Mouse (Mus musculus) midbrain, postnatal 0 days (tissue): ENCODE measurements around the gene Tiam1. TPM values are rescaled to one million over a fixed set of nuclear protein-coding genes. Genes with fewer than 3 reads are reported as not detected.

ENCODE experiments used
- ATAC-seq: fragments of 200-750 bp; cut with Nextera tagmentation; 2 replicates; pipeline ENCODE4 v1.8.0; 2017; ENCODE audit warnings: moderate number of reproducible peaks, mild to moderate bottlenecking, moderate TSS enrichment, moderate library complexity; ENCODE audit not compliant: low FRiP score
- DNase-seq: peaks from one replicate; pipeline ENCODE4 v3.0.0-alpha.2; 2015; ENCODE audit warnings: low spot score
- H3K27ac ChIP-seq: fragments of 300-500 bp; sonication (generic); 2 replicates; pipeline ENCODE4 v1.5.1; 2014; ENCODE audit warnings: low read depth, mild to moderate bottlenecking, low read length, mixed read lengths
- H3K27me3 ChIP-seq: fragments of 300-500 bp; sonication (generic); 2 replicates; pipeline ENCODE4 v1.6.1; 2014; ENCODE audit warnings: low read length, control low read depth, mixed read lengths; ENCODE audit not compliant: insufficient read depth
- H3K36me3 ChIP-seq: fragments of 300-500 bp; sonication (generic); 2 replicates; pipeline ENCODE4 v1.6.1; 2014; ENCODE audit warnings: low read length, control low read depth, mixed read lengths; ENCODE audit not compliant: insufficient read depth
- H3K4me1 ChIP-seq: fragments of 300-500 bp; sonication (generic); 2 replicates; pipeline ENCODE4 v1.6.1; 2014; ENCODE audit warnings: mild to moderate bottlenecking, control low read depth, antibody characterized with exemption, low read length, mixed read lengths; ENCODE audit not compliant: insufficient read depth
- H3K4me2 ChIP-seq: fragments of 300-500 bp; sonication (generic); 2 replicates; pipeline ENCODE4 v1.6.1; 2014; ENCODE audit warnings: low read depth, mild to moderate bottlenecking, low read length, mixed read lengths; ENCODE audit not compliant: poor library complexity, severe bottlenecking
- H3K4me3 ChIP-seq: fragments of 300-500 bp; sonication (generic); 2 replicates; pipeline ENCODE4 v1.5.1; 2014; ENCODE audit warnings: low read depth, mild to moderate bottlenecking, low read length, moderate library complexity
- H3K9ac ChIP-seq: fragments of 300-500 bp; sonication (generic); replicated peaks from 2 replicates; pipeline ENCODE4 v1.6.1; 2014; ENCODE audit warnings: mild to moderate bottlenecking, low read length, moderate library complexity, mixed read lengths; ENCODE audit not compliant: poor library complexity, severe bottlenecking
- H3K9me3 ChIP-seq: fragments of 300-500 bp; sonication (generic); 2 replicates; pipeline ENCODE4 v1.6.1; 2016; ENCODE audit warnings: low read length, control low read depth
- CTCF ChIP-seq: IDR thresholded peaks from 2 replicates; pipeline ENCODE4 v1.5.1; 2016; ENCODE audit warnings: antibody characterized with exemption, mild to moderate bottlenecking
- WGBS: fragments of 180-500 bp; shearing (Covaris S2); extraction: QIAGEN DNeasy Blood & Tissue Kit; methylation state at CpG from one replicate; pipeline ENCODE4 v1.1.7; 2014; 5-methylcytosine and 5-hydroxymethylcytosine counted together
- polyA plus RNA-seq: library from polyadenylated mRNA; unstranded; fragments of >200 nt; fragmentation: Nextera tagmentation; extraction: Ambion mirVana; gene quantifications from 2 replicates; pipeline ENCODE4 v1.2.1, GENCODE M21; 2015
- total RNA-seq: library from RNA; depleted of rRNA; stranded (reverse); fragments of >200 nt; gene quantifications from 2 replicates; pipeline ENCODE4 v1.2.3, GENCODE M21; 2014

Gene Tiam1
- total and polyA plus RNA-seq, 2 experiments from 2014 or later = 17.6 to 26.9 TPM

DNA sequence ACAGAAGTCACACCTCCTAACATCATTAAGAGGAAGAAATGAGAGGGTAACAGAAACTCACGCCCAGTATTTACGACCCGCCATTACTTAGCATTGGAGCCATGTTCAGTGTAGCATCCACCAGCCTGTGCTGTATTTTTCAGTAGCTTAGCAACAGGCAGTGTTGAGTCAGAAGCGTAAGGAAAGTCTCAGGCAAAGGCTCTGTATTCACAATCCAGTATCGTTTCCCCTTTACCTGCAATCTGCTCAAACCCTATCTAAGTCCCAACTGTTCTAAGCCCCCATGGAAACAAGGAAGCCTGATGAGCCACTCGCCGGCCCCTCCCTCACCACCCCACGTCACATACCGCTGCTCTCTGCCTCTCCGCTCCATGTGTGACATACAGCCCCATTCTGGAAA, 100.7 kb downstream of the Tiam1 start:
- H3K4me3 ChIP-seq = no peak overlapping the region

DNA sequence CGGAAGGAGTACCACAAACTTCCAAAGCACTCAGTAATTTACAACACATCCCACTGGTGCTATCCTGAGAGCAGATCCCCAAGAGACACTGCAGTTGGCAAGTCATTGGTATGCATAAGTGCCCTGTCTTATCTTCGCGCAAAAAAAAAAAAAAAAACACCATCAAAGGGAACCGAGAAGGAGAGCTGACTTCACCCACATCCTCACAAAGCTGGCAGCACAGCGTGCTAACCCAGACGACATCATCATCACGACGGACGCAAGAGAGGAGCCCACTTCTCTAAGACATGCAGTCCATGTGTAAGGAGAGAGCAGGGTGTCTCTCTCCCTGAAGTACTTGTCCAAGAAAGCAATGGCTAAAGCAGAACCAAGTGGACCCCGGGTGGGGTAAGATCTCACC, 101.2 kb downstream of the Tiam1 start:
- H3K27me3 ChIP-seq = no peaks in the 10 kb centered on the region
- WGBS = 69% methylated on average over 10 of the region's 10 CpGs
- no peaks in the 10 kb centered on the region for H3K36me3 ChIP-seq
- no peak for DNase-seq
- peaks cover 5% of the 10 kb centered on the region; the same call in 1 of the 2 replicates for H3K4me1 ChIP-seq
- no peaks in the 10 kb centered on the region for H3K9me3 ChIP-seq
- H3K27ac ChIP-seq = no peak overlapping the region
- no peak for TF ChIP-seq CTCF
- H3K4me2 ChIP-seq = no peak overlapping the region
- H3K4me3 ChIP-seq = no peak overlapping the region
- H3K9ac ChIP-seq = no peak overlapping the region
- no peak for ATAC-seq

More for the DNA sequence above, 100.7 kb downstream of the Tiam1 start:
- no peaks in the 10 kb centered on the region for H3K36me3 ChIP-seq
- H3K9me3 ChIP-seq = no peaks in the 10 kb centered on the region
- no peaks in the 10 kb centered on the region for H3K27me3 ChIP-seq
- H3K4me1 ChIP-seq = peaks cover 5% of the 10 kb centered on the region; the same call in 1 of the 2 replicates
- no peak overlapping the region for H3K27ac ChIP-seq
- ATAC-seq (0 out of 2 replicates have a peak, but pooled peaks have one; percentile 52), DNase-seq (no peak)
- no peak overlapping the region for H3K4me2 ChIP-seq
- no peak overlapping the region for H3K9ac ChIP-seq
- 84% methylated on average over 10 of the region's 10 CpGs for WGBS
- TF ChIP-seq CTCF = no peak

DNA sequence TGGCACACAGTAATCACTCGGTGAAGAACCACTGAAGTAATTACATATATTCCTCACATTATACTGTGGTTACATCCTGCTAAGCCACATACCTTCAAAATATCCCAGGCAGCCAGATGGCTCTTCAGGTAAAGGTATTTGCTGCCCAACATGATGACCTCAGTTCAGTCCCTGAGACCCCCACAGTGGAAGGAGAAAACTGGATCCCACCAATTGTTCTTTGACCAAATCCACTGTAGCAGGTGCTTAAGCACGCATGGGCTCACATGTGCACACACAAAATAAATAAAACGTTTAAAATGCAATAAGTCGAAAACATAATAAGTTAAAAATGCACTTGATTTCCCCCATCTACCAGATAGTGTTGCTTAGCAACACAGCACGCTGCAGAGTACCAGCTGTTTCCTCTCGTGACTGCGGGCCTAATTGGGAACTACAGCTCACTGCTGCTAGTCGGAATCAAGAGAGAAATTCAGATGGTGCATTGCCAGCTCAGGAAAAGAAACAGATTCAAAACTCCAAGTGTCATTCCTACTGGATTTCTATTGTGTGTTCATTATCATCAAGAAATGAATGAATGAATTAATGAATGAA, 102.7 kb downstream of the Tiam1 start:
- no peak overlapping the region for H3K9ac ChIP-seq
- H3K9me3 ChIP-seq = no peaks in the 10 kb centered on the region
- 45% methylated on average over 8 of the region's 8 CpGs for WGBS
- 0 out of 2 replicates have a peak overlapping the region, but pooled peaks have one; percentile 47 for H3K27ac ChIP-seq
- peak; percentile 68 for ATAC-seq
- H3K4me2 ChIP-seq = no peak overlapping the region
- H3K4me3 ChIP-seq = no peak overlapping the region
- no peaks in the 10 kb centered on the region for H3K27me3 ChIP-seq
- peak; percentile 77 for DNase-seq
- no peaks in the 10 kb centered on the region for H3K36me3 ChIP-seq
- TF ChIP-seq CTCF = no peak; the same call in 1 of the 2 replicates
- peaks cover 5% of the 10 kb centered on the region; the same call in 1 of the 2 replicates for H3K4me1 ChIP-seq

DNA sequence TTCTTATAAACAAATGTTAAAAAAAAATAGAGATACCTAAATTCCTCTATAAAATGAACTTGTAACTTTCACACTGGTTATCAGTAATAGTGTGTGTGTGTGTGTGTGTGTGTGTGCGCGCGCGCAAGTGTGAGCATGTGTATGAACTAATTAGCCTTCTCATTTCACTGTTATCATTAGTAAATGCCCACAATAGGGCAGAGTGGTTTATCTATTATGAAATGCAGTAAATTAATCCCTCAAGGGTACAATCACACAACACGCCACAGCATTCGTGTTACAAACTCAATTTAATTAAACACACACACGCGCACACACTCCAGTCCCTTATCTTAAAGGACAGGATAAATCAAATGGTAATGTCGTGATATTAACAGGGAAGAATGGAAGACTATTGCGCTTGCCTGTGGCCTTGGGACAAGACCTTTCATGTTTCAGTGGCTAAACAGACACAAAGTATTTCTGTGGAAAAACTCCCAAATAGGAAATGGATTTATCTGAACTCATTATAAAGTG, 107.9 kb downstream of the Tiam1 start:
- no peak overlapping the region for H3K9ac ChIP-seq
- no peaks in the 10 kb centered on the region; the same call in 1 of the 2 replicates for H3K4me1 ChIP-seq
- DNase-seq (no peak), ATAC-seq (no peak)
- H3K4me3 ChIP-seq = no peak overlapping the region
- H3K27me3 ChIP-seq = no peaks in the 10 kb centered on the region
- 69% methylated on average over 10 of the region's 10 CpGs for WGBS
- no peak for TF ChIP-seq CTCF
- H3K36me3 ChIP-seq = no peaks in the 10 kb centered on the region
- H3K9me3 ChIP-seq = no peaks in the 10 kb centered on the region
- no peak overlapping the region for H3K4me2 ChIP-seq
- no peak overlapping the region for H3K27ac ChIP-seq

DNA sequence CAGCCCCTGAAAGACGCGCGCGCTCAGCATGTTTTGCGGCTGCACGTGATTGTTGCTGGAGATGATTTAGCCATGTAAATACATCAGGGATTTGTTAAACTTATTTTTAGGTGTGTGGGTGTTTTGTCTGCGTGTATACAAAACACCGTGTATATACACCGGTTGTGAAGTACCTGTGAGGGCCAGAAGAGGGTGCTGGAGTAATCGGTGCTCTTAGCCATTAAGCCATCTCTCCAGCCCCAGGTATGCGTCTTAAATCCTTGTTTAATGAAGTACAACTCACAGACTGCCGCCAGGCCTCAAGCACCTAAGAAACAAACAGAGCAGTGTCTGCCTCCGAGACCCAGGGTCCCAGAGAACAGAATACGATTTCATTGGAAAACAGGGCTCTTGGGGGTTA, 113.2 kb downstream of the Tiam1 start:
- Histone ChIP-seq H3K27me3 (no peaks in the 10 kb centered on the region), H3K9ac (no peak overlapping the region), H3K4me2 (no peak overlapping the region), H3K9me3 (no peaks in the 10 kb centered on the region), H3K36me3 (no peaks in the 10 kb centered on the region), H3K4me1 (no peaks in the 10 kb centered on the region), H3K27ac (no peak overlapping the region), H3K4me3 (no peak overlapping the region)
- 83% methylated on average over 14 of the region's 14 CpGs for WGBS
- TF ChIP-seq CTCF = peak; percentile 18; the same call in 1 of the 2 replicates
- no peak for ATAC-seq
- no peak for DNase-seq

DNA sequence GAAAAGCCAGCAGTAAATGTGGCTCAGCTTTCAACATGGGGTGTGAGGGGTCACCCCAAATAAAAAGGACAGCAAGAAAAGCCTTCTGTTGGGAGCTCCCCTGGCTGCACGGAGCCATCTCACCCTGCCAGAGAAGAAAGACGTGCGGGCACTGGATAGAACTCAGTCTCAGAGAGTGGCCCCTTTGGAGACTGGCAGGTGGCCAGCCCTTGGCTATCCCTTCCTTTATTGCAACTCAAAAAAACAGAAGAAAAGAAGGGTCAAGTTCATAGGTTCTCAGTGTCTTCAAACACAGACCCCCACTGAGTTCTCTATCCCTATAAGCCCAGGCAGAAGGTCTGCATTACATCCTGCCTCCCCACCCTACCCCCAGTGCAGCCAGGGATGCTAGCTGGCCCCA, 115.7 kb downstream of the Tiam1 start:
- Histone ChIP-seq H3K27me3 (no peaks in the 10 kb centered on the region), H3K4me3 (no peak overlapping the region), H3K4me1 (no peaks in the 10 kb centered on the region), H3K9ac (no peak overlapping the region), H3K27ac (no peak overlapping the region), H3K4me2 (no peak overlapping the region), H3K9me3 (no peaks in the 10 kb centered on the region), H3K36me3 (no peaks in the 10 kb centered on the region)
- ATAC-seq = no peak
- no peak for TF ChIP-seq CTCF
- no peak for DNase-seq
- WGBS = 39% methylated on average over 3 of the region's 3 CpGs
